Mouse (Mus musculus) liver, adult (tissue): ENCODE results near the gene Rps27.

Source experiments
- GATA4 ChIP-seq: IDR thresholded peaks from 2 replicates; pipeline ENCODE4 v1.6.1; 2014; ENCODE audit warnings: mild to moderate bottlenecking, low read length; ENCODE audit not compliant: insufficient replicate concordance

Gene Rps27

DNA sequence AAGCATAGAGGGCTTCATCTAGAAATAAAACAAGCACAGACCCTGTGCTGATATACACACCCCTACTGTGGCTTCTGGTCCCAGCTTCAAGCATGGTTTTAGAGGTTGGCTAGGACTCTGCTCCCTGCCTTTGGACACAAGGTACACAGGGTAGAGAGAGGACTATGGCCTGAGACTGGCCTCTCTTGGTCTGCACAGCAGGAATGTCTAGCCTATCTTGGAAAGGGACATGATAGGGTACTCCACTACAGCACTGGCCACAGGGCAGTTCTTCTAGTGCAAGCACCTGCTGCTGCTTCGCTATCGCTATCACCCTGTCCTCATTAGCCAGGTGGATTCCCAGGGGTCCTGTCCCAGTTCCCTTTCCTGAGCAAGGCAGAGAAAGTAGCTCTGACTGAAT lies 27.8 kb upstream of the Rps27 start:
- no peak for TF ChIP-seq GATA4

DNA sequence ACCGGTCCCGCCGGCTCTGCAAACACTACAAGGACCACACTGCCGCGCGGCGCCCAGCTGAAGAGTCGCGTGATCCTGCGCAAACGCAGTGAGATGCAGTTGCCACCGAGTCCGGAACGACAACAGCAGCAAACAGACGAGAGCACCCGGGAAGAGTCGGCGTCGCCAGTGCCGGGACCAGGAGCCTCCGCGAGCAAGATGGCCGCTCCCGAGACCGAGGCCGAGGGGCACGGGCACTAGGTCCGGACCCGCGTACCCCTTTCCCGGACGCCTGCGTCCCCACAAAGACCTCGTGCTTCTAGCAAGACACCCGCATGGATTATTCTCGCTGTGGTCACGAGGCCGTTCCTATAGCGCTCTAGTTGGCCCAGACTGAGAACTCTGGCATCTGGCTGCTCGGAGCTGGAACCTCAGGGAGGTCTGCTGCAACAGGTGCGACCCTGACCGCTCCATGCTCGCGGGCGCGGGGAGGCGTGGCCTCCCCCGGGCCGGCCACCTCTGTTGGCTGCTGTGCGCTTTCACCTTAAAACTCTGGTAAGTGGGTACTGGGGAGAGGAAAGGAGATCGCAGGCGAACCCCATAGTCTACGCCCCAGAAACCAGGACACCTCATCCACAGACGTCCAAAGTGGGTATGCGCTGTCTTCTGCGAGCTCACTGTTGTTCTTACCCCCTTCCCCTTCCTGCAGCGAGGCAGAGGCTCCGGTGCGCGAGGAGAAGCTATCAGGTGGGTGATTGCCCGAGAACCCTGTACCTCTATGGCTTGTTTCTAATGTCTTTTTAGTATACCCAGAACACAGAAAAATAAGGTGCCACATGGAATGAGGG lies 18.3 kb upstream of the Rps27 start, which contains the start of gene Jtb:
TSS of gene Jtb (plus strand) at position 91 of the 827 bp plus-strand sequence.
- TF ChIP-seq GATA4: no peak; the same call in 1 of the 2 replicates

DNA sequence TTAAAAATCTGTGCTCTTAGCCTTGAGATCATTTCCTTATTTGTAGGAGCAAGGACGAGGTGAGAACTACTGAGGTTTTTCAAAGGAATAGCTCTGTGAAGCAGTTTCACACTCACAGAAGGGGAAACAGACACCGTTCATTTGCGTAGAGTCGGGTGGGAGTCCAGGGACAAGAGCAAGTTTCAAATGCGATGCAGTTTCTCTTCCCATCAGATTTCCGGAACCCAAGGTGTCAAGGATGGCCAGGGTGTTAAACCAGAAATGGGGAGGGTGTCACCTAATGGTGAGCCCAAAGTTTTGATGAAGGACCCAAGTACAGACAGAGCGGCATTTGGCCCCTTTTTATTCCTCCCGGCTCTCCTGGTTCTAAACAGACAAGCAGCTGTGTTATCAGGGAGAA lies 17.6 kb upstream of the Rps27 start:
- TF ChIP-seq GATA4: no peak

DNA sequence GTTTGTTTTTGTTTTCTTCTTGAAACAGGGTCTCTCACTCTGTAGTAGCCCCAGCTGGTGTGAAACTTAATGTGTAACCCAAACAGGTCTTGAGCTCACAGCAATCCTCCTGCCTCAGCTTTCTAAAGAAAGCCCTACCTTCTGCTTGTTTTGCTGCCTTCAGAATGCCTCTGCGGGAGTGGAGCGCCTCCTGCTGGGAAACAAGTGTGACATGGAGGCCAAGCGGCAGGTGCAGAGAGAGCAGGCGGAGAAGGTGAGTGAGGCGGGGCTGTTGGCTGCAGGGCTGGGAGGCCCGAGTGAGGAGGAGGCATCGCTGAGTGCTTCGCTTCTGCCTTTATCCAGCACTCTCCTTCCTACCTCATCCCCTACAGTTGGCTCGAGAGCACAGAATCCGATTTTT lies 10.9 kb upstream of the Rps27 start:
- TF ChIP-seq GATA4: no peak

DNA sequence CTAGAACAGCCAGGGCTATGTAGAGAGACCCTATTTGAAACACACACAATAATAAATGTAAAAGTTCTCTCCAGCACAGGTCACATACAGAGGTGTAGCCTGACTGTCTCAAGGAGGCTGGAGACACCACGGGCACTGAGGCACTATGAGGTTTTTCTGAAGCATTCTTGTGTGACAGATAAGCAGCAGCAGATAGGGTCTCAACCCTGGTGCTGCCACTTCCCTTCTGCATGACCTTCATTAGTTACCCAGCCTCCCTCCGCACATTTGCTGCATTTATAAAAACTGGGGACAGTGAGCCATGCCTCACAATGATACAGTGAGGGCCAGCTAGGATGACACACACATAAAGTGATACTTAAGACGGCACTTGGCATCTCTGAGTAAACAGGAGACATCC lies 9.5 kb upstream of the Rps27 start:
- TF ChIP-seq GATA4: no peak

DNA sequence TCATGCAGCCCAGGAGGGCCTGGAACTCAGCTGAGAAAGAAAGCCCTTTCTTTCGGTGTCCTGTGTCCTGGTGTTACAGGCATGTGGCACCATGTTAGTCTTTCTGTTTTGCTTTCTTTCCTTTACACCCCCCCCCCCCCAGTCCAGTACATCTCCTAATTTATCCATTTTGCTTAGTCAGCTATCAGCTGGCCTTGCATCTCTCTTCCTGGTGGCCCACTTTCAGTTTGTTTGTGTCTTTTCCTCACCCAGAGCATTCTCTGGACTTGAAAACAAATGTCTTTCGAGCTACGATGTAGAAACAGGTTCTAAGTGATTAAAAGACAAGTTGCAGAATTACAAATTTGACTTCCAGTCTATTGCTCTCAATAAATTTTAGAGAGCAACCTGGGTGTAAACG lies 9.0 kb upstream of the Rps27 start:
- no peak for TF ChIP-seq GATA4

DNA sequence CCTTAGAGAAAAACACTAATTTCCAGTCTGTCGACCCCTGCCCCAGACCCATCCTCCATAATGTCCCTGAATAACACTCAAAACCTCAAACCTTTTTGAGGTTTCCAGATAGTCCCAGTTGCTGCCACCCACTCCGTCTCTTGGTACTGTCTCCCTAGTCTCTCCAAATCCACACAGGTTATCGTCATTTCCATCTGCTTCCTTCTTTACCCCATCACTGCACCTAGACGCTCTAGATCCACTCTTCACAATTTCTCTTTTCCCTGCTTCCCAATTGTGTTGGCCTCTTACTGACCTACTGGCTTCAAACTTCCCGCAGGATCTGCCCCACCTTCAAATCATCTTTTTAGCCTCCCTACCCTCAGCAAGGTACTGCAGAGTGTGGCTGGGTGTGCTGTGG lies 7.7 kb upstream of the Rps27 start:
- TF ChIP-seq GATA4: no peak

DNA sequence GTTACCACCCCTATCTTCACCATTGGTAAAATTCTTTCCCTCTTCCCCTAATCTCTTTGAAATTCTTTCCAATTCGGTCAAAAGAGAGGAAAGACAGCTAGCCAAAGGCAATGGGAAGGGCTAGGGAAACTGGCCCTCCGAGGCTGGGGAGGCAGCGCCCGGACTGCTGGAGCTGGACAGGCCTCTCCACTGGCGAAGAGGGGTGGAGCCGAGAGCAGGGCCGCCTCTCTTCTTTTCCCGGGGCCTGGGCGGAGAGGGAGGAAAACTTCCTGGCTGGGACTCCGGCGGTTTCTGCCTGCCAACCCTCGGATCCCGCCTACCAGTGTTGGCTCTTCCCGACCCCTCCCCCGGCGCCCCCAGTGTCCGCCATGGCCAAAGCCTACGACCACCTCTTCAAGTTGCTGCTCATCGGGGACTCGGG lies 7.1 kb upstream of the Rps27 start:
- TF ChIP-seq GATA4: no peak

DNA sequence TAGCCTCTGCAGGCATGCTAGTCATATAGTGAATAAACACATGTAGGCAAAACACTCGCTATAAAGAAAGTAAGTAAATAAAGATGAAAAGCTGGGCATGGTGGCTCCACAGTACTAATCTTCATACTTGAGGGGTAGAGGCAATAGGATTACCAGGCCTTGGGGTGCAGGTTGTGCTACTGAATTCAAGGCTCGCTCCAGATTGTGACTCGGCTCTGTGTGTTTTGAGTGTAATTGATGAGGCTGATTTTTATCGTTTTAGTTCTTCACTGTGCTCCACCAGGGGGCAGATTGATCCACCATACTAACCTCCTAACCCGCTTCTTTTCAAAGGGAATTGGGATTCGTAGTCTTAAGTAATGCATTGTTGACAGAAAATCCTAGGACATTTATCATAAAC lies 6.6 kb upstream of the Rps27 start:
- no peak for TF ChIP-seq GATA4

DNA sequence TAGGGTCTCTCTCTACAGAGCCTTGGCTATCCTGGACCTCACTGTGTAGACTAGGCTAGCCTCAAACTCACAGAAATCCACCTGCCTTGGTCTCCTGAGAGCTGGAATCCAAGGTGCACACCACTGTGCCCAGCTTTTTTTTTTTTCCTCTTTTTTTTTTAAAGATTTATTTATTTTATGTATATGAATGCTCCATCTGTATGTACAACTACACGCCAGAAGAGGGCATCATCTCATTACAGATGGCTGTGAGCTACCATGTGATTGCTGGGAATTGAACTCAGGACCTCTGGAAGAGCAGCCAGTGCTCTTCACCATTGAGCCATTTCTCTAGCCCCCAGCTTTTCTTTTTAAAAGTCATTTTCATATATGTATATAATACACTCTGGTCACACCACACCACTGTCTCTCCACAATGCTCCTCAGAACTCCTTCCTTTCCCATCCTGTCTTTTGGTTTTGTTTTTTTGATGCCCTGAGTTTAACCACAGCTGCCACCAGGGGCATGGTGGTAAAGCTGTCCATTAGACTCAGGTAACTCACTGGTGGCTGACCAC lies 2.5 kb upstream of the Rps27 start:
- no peak for TF ChIP-seq GATA4

DNA sequence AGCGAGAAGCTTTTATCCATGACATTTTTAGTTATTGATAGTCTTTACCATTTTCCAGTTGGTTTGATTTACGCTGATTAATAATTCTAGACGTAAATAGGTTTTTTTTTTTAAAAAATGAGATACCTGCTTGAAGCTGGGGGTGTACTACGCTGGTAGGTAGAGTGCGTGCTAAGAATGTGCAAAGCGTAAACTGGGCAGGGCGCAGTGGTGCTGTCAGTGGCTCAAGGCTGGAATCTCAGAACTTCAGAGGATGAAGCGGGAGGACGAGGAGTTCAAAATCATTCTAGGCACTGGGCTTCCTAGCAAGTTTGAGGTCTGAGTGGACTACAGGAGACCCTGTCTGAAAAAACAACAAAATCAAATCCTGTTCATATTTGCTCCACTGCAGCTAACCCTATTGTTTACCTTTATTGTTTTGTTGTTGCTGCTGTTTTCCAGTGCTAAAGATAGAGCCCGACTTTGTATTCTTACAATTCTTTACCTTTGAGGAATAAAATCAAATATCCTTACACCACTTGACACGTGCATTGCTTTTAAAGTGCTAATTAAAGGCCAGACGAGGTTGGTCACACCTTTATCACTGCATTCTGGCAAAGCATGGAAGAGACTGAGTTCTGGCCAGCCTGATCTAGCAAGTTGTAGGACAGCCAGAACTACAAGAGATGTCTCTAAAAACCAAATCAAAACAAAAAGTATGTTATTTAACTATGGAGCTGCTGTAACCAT lies 669 bp upstream of the Rps27 start:
- TF ChIP-seq GATA4: no peak

DNA sequence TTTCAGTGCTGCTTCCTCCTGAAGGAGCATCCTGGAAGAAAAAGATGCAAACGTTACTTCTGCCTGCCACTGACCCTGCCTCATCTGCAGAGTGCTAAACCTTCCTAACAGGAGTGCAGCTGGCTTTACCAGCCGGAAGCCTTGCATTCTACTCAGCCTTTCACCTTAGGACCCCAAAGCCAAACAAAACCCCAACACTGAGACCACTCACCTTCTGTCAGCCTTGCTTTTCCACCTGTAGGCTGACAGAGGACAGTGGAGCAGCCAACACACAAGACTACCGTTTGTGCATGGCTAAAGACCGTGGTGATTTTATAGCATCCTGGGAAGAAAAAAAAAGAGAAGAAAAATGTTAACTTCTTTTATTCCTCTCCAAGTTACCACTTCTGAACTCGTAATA lies 728 bp downstream of the Rps27 start:
- TF ChIP-seq GATA4: no peak

DNA sequence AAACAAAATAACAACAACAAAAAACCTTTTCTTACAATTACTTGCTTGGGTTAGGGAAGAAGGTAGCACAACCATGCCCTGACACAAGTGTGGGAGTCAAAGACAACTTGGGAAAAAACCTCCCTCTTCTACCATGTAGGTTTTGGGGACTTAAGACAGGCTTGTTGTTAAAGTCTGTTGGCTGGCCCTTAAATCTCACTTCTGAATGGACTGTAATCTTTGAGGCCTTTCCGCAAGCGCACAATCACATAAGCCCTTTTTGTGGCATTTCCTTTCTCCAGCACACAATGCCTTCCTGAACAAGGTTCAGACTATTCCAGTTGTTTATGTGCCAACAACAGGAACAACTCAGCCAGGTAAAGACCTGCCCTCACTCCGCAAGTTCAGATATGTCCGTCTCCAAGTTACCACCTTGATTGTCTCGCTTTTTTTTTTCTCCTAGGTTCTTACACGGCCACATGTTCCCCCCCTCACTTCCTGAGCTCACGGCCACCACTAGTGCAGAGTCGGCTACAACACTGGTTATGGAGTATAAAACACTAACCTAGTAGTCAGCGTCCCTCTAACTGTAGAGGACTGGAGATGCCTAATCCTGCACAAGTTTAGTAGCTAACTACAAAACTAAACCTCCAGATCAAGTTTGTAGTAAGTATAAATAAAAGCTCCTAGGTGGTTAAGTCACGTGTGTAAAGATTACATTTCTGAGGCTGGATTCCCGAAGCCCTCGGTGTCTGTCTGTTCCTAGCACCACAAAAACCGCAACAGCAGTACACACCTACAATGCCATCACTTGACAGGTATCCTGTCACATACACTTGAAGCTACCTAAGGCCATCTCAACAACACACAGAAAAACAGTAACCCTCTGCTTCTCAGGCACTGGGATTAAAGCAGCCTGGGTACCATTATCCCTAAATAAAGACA lies 1.7 kb downstream of the Rps27 start:
- peak; percentile 67 for TF ChIP-seq GATA4

DNA sequence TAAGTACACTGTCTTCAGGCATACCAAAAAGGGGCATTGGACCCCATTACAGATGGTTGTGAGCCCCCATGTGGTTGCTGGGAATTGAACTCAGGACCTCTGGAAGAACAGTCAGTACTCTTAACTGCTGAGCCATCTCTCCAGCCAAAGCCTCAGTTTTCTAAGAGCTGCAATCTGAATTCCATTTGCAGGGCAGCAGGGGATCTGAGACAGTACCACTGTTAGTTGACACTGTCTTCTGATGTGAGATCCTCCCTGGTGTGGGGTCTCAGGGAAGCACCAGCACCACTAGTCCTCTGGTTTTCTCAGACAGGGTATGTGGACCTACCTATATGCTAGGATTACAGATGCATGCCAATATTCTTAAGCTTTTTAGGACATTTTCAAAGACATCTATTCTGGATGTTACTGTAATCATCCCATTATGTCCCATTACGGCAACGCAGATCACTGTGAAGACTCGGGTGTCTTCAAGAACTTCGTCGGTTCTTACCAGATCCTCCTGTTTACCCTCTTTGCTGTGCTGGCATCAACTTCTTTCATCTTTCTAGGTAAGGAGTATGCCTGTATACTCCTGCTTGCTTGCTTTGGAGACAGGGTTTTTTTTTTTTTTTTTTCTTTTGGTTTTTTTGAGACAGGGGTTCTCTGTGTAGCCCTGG lies 3.4 kb downstream of the Rps27 start:
- TF ChIP-seq GATA4: no peak
